ENCODE assay signal across 10 mouse cellular contexts in genomic region chr4:137282584-137283406, GRCm38 (mm10). TPM values are rescaled to one million over a fixed set of nuclear protein-coding genes. Genes with fewer than 3 reads are reported as not detected.
DNase-seq lines count a peak whose midpoint lies in the region; ATAC-seq and TF ChIP-seq lines count a peak whose summit lies in the region.
"Had no signal": no experiment of that assay in that cellular context is flagged by ENCODE, and none has a peak within 500 bp of the region (broad histone marks: within the 10 kb centered on the region; RNA-seq: fewer than 3 reads in every experiment).

No protein-coding gene starts in this region.

- no peaks in the 10 kb centered on the region for H3K36me3 ChIP-seq in lung, embryonic 14.5 days (ENCODE audit: insufficient read depth)
- H3K36me3 ChIP-seq in limb, embryonic 14.5 days (ENCODE audit: control insufficient read depth, insufficient read depth, low read length), result no peaks in the 10 kb centered on the region

- TF ChIP-seq POLR2A in limb, embryonic 14.5 days (IDR thresholded peaks at IDR 0.05; ENCODE audit: borderline replicate concordance, extremely low read depth, insufficient read depth, insufficient read length), result no peak

- H3K9me3 ChIP-seq in lung, embryonic 14.5 days (ENCODE audit: low read depth, low read length), result no peaks in the 10 kb centered on the region
- H3K9me3 ChIP-seq in limb, embryonic 14.5 days (ENCODE audit: control insufficient read depth, low read length), result no peaks in the 10 kb centered on the region

- no peak for ATAC-seq in lung, embryonic 14.5 days (ENCODE audit: insufficient read depth)
- no peak for ATAC-seq in Patski
- peak; percentile 27; the same call in 1 of the 2 replicates for ATAC-seq in limb, embryonic 14.5 days (ENCODE audit: low FRiP score, low read depth)
- ATAC-seq in megakaryocyte progenitor cell, adult 5-6 weeks (replicated peaks; ENCODE audit: poor library complexity), result no peak

- whole genome bisulfite sequencing in lung, embryonic 14.5 days, result 6% methylated on average over 17 of the region's 17 CpGs
- WGBS in limb, embryonic 14.5 days, result 16% methylated on average over 17 of the region's 17 CpGs

- intact Hi-C loops in left cerebral cortex, postnatal 25 days (cut with DNase I), result no loop called here

- TF ChIP-seq CTCF in lung, embryonic 14.5 days (IDR thresholded peaks at IDR 0.05; ENCODE audit: low read depth), result no peak
- TF ChIP-seq CTCF in Patski (IDR thresholded peaks at IDR 0.05), result no peak

- H3K4me1 ChIP-seq in lung, embryonic 14.5 days (ENCODE audit: insufficient read depth), result peaks cover 3% of the 10 kb centered on the region; the same call in 1 of the 2 replicates
- H3K4me1 ChIP-seq in limb, embryonic 14.5 days (ENCODE audit: control insufficient read depth, insufficient read depth, low read length), result peaks cover 18% of the 10 kb centered on the region

- H3K4me2 ChIP-seq in lung, embryonic 14.5 days, result peak overlapping the region; percentile 12; the same call in 1 of the 2 replicates
- peak overlapping the region; percentile 17; the same call in 1 of the 2 replicates for H3K4me2 ChIP-seq in limb, embryonic 14.5 days (replicated peaks; ENCODE audit: low read depth, low read length, severe bottlenecking)

- CTCF ChIA-PET in Patski (lab: Charles Lee), result interaction anchor here (1.3 kb wide), 1 partner anchor 26 kb away, joined by 3 read pairs; no protein-coding TSS in a partner anchor

- POLR2A ChIA-PET in Patski (lab: Charles Lee), result no interaction called here

- in situ Hi-C loops in Patski (cut with MboI; ENCODE audit: low pct_unique_long_range_greater_than_20kb), result no loop called here

- peak; percentile 60 for DNase-seq in lung, embryonic 14.5 days
- DNase-seq in lung, postnatal 25 days (ENCODE audit: low spot score), result no peak
- peak; percentile 56 for DNase-seq in Patski (ENCODE audit: low read depth, low spot score)
- DNase-seq in adrenal gland, postnatal 36 days, result peak; percentile 78 to 80
- DNase-seq in limb, embryonic 14.5 days (ENCODE audit: low spot score), result peak; percentile 61
- no peak for DNase-seq in left cerebral cortex, postnatal 25 days (ENCODE audit: low spot score in 2 of 2)
- DNase-seq: cerebellum, adult 9-10 months; kidney, adult 18-20 months; right cerebral cortex, postnatal 4 days had no signal

- H3K27me3 ChIP-seq in lung, embryonic 14.5 days (ENCODE audit: insufficient read depth, low read length), result peaks cover 65% of the 10 kb centered on the region
- no peaks in the 10 kb centered on the region for H3K27me3 ChIP-seq in Patski
- H3K27me3 ChIP-seq in limb, embryonic 14.5 days (ENCODE audit: control insufficient read depth, insufficient read depth, low read length), result peaks cover 38% of the 10 kb centered on the region

- no peak overlapping the region for H3K4me3 ChIP-seq in lung, embryonic 14.5 days (ENCODE audit: low read depth, low read length)
- H3K4me3 ChIP-seq in limb, embryonic 14.5 days (replicated peaks; ENCODE audit: low read length), result no peak overlapping the region

- H3K27ac ChIP-seq in lung, embryonic 14.5 days (ENCODE audit: low read depth), result no peak overlapping the region
- 0 out of 2 replicates have a peak overlapping the region, but pooled peaks have one; percentile 13 for H3K27ac ChIP-seq in limb, embryonic 14.5 days (replicated peaks; ENCODE audit: low read depth, low read length)

- H3K9ac ChIP-seq in lung, embryonic 14.5 days, result no peak overlapping the region
- H3K9ac ChIP-seq in limb, embryonic 14.5 days (ENCODE audit: low read depth, low read length, severe bottlenecking), result no peak overlapping the region

RNA-seq across cellular contexts. Expression of gene Wnt4, which starts 5.5 kb away (rescaled TPM):
- polyA plus RNA-seq in lung, embryonic 14.5 days (2014; fragmentation: Nextera tagmentation; extraction: Ambion mirVana), result 1.2 and 1.3 TPM in 2 replicates
- 5.3 TPM for polyA plus RNA-seq in Patski (2021)
- total RNA-seq in adrenal gland, postnatal 36 days (2021), result 10 to 100 TPM; 85.4 to 96.6 TPM
- 15.4 and 16.0 TPM in 2 replicates for polyA plus RNA-seq in limb, embryonic 14.5 days (2012; rRNA removed)
- 16.0 and 23.0 TPM in 2 replicates for polyA plus RNA-seq in limb, embryonic 14.5 days (2014; fragmentation: Nextera tagmentation; extraction: Ambion mirVana)
- 10 to 100 TPM; 12.3 to 15.3 TPM for total RNA-seq in left cerebral cortex, postnatal 25 days (2021)
- not detected in 2 replicates for total RNA-seq in megakaryocyte progenitor cell, adult 5-6 weeks (2015)
- total RNA-seq in megakaryocyte progenitor cell, adult 5-6 weeks (2017), result not detected in 2 replicates

Comparison
In these comparisons a context has a peak if more than half of its experiments do, and no peak if none do; other contexts are left out.
1. DNase-seq: peak in lung, embryonic 14.5 days (single experiment), Patski (single experiment), adrenal gland, postnatal 36 days (2 of 2) and limb, embryonic 14.5 days (single experiment); none in lung, postnatal 25 days (single experiment) and left cerebral cortex, postnatal 25 days (0 of 2).
2. RNA of gene Wnt4, which starts 5.5 kb away (total RNA-seq): 85.4 to 96.6 TPM in adrenal gland, postnatal 36 days and 12.3 to 15.3 TPM in left cerebral cortex, postnatal 25 days; not detected in megakaryocyte progenitor cell, adult 5-6 weeks; every median in the first group is over 10 times any median in the second.